Mouse (Mus musculus): ENCODE measurements around the gene Cst3. TPM values are rescaled to one million over a fixed set of nuclear protein-coding genes. Genes with fewer than 3 reads are reported as not detected.

Cst3 gene
- 100 to 1,000 TPM; 600 to 630 TPM for total RNA-seq (2023)

GRCm38 (mm10) chr2:148875335-148875811 lies at the start of gene Cst3:
TSS of gene Cst3 (minus strand) at chr2:148875692.

GRCm38 (mm10) chr2:148864966-148865365 lies 10.5 kb downstream of the Cst3 start, which contains the start of gene 9230104L09Rik:
TSS of gene 9230104L09Rik (minus strand) at chr2:148865038.

GRCm38 (mm10) chr2:148834912-148835311 lies 40.6 kb downstream of the Cst3 start, which contains the start of gene Cst9:
TSS of gene Cst9 (plus strand) at chr2:148835147.

Other genes with a start within 250 kb of the Cst3 start
- 10 to 100 TPM; 27.3 to 28.1 TPM for gene Nxt1, start 203.1 kb downstream of the Cst3 start, total RNA-seq (2023)
- 10 to 100 TPM; 15.2 to 15.5 TPM for gene Gzf1, start 194.7 kb downstream of the Cst3 start, total RNA-seq (2023)
- gene Napb, start 143.2 kb downstream of the Cst3 start, total RNA-seq (2023): 1 to 10 TPM; 1.5 to 2.3 TPM
- gene Cstl1, start 125.3 kb downstream of the Cst3 start, total RNA-seq (2023): not detected
- not detected for gene Cst11, start 104.2 kb downstream of the Cst3 start, total RNA-seq (2023)
- not detected for gene 8030411F24Rik, start 93.7 kb downstream of the Cst3 start, total RNA-seq (2023)
- not detected for gene Cst12, start 86.3 kb downstream of the Cst3 start, total RNA-seq (2023)
- gene Cst8, start 76.9 kb downstream of the Cst3 start, total RNA-seq (2023): not detected
- gene Cst13, start 55.6 kb downstream of the Cst3 start, total RNA-seq (2023): not detected
- not detected for gene Cst9, start 40.5 kb downstream of the Cst3 start, total RNA-seq (2023)
- not detected for gene 9230104L09Rik, start 10.7 kb downstream of the Cst3 start, total RNA-seq (2023)
- not detected for gene Gm1330, start 127.6 kb upstream of the Cst3 start, total RNA-seq (2023)
- not detected for gene Gm10750, start 141.5 kb upstream of the Cst3 start, total RNA-seq (2023)